Comparison of ENCODE assay signal across 9 mouse cellular contexts in genomic region chr1:119419151-119420105, GRCm38 (mm10). TPM values are rescaled to one million over a fixed set of nuclear protein-coding genes. Genes with fewer than 3 reads are reported as not detected.
DNase-seq lines count a peak whose midpoint lies in the region; ATAC-seq and TF ChIP-seq lines count a peak whose summit lies in the region.
"Had no signal": no experiment of that assay in that cellular context is flagged by ENCODE, and none has a peak within 500 bp of the region (broad histone marks: within the 10 kb centered on the region; RNA-seq: fewer than 3 reads in every experiment).

No protein-coding gene starts in this region.

- H3K9ac ChIP-seq in ES-Bruce4 (ENCODE audit: low read depth, poor library complexity, severe bottlenecking), result peak overlapping the region; percentile 93
- H3K9ac ChIP-seq in forebrain, embryonic 16.5 days (replicated peaks; ENCODE audit: low read depth, low read length), result peak overlapping the region; percentile 89
- peak overlapping the region; percentile 76; the same call in 1 of the 2 replicates for H3K9ac ChIP-seq in midbrain, embryonic 13.5 days (replicated peaks)
- H3K9ac ChIP-seq: liver, embryonic 15.5 days had no signal

- H3K27ac ChIP-seq in ES-Bruce4 (ENCODE audit: insufficient read depth, low read length), result no peak overlapping the region
- peak overlapping the region; percentile 88 for H3K27ac ChIP-seq in forebrain, embryonic 16.5 days (ENCODE audit: low read length)
- peak overlapping the region; percentile 51 for H3K27ac ChIP-seq in midbrain, embryonic 13.5 days
- H3K27ac ChIP-seq: liver, embryonic 15.5 days had no signal

- peak overlapping the region; percentile 86 for H3K4me2 ChIP-seq in forebrain, embryonic 16.5 days (ENCODE audit: low read length)
- H3K4me2 ChIP-seq in midbrain, embryonic 13.5 days (replicated peaks), result peak overlapping the region; percentile 99

- ATAC-seq in frontal cortex, adult (ENCODE audit: low TSS enrichment), result peak; percentile 30; the same call in 1 of the 2 replicates
- ATAC-seq in forebrain, embryonic 16.5 days, result 0 out of 2 replicates have a peak, but pooled peaks have one; percentile 4
- no peak for ATAC-seq in midbrain, embryonic 13.5 days
- ATAC-seq in cerebellum, adult (ENCODE audit: insufficient number of reproducible peaks, low FRiP score, low TSS enrichment), result no peak

- no peaks in the 10 kb centered on the region for H3K9me3 ChIP-seq in ES-Bruce4 (replicated peaks; ENCODE audit: control insufficient read depth, insufficient read depth, low read length, poor library complexity, severe bottlenecking)
- no peaks in the 10 kb centered on the region for H3K9me3 ChIP-seq in forebrain, embryonic 16.5 days (ENCODE audit: control insufficient read depth, low read length)
- H3K9me3 ChIP-seq in midbrain, embryonic 13.5 days, result no peaks in the 10 kb centered on the region
- H3K9me3 ChIP-seq: liver, embryonic 15.5 days had no signal

- TF ChIP-seq POLR2A in ES-Bruce4 (IDR thresholded peaks at IDR 0.05; ENCODE audit: insufficient read depth, low read length), result no peak

- peak overlapping the region; percentile 52 for H3K4me3 ChIP-seq in ES-Bruce4 (ENCODE audit: low read depth, low read length)
- H3K4me3 ChIP-seq in forebrain, embryonic 16.5 days (replicated peaks; ENCODE audit: low read length), result peak overlapping the region; percentile 68
- H3K4me3 ChIP-seq in midbrain, embryonic 13.5 days (replicated peaks), result peak overlapping the region; percentile 64

- WGBS in forebrain, embryonic 16.5 days, result under 1% methylated on average over 29 of the region's 29 CpGs
- WGBS in midbrain, embryonic 13.5 days, result under 1% methylated on average over 29 of the region's 29 CpGs

- TF ChIP-seq EP300 in ES-Bruce4 (IDR thresholded peaks at IDR 0.05; ENCODE audit: insufficient read depth, low read depth, low read length), result no peak

- no peak for TF ChIP-seq CTCF in ES-Bruce4 (IDR thresholded peaks at IDR 0.05; ENCODE audit: low read depth, low read length)

- H3K36me3 ChIP-seq in ES-Bruce4 (ENCODE audit: control insufficient read depth, insufficient read depth, low read length, poor library complexity, severe bottlenecking), result 0 out of 2 replicates have a peak, but pooled peaks cover 6% of the 10 kb centered on the region
- no peaks in the 10 kb centered on the region for H3K36me3 ChIP-seq in forebrain, embryonic 16.5 days (ENCODE audit: control insufficient read depth, insufficient read depth)
- no peaks in the 10 kb centered on the region for H3K36me3 ChIP-seq in midbrain, embryonic 13.5 days
- H3K36me3 ChIP-seq: liver, embryonic 15.5 days had no signal

- no peaks in the 10 kb centered on the region for H3K4me1 ChIP-seq in ES-Bruce4 (ENCODE audit: control insufficient read depth, insufficient read depth, low read length)
- H3K4me1 ChIP-seq in forebrain, embryonic 16.5 days (replicated peaks; ENCODE audit: control insufficient read depth, insufficient read depth, low read length), result peaks cover 48% of the 10 kb centered on the region
- H3K4me1 ChIP-seq in midbrain, embryonic 13.5 days (replicated peaks), result peaks cover 46% of the 10 kb centered on the region

- DNase-seq in frontal cortex, postnatal 25 days (ENCODE audit: low spot score in 2 of 2), result no peak
- no peak for DNase-seq in cerebellum, postnatal 4 days (ENCODE audit: low spot score in 2 of 2)
- no peak for DNase-seq in spleen, postnatal 10 days (ENCODE audit: low spot score in 2 of 2)

- H3K27me3 ChIP-seq in ES-Bruce4 (ENCODE audit: control insufficient read depth, insufficient read depth, low read length, poor library complexity, severe bottlenecking), result no peaks in the 10 kb centered on the region
- H3K27me3 ChIP-seq in forebrain, embryonic 16.5 days (replicated peaks; ENCODE audit: control insufficient read depth, insufficient read depth, low read length), result no peaks in the 10 kb centered on the region
- peaks cover 85% of the 10 kb centered on the region for H3K27me3 ChIP-seq in midbrain, embryonic 13.5 days

RNA-seq across cellular contexts. Expression of gene Inhbb, which starts 2.6 kb away (rescaled TPM):
- 1.2 and 1.9 TPM in 2 replicates for polyA plus RNA-seq in ES-Bruce4 (2011; ENCODE audit: insufficient read depth, insufficient read length, low read depth, missing spikeins)
- 5.9 and 7.4 TPM in 2 replicates for polyA plus RNA-seq in forebrain, embryonic 16.5 days (2015; fragmentation: Nextera tagmentation; extraction: Ambion mirVana)
- 1.2 and 1.6 TPM in 2 replicates for polyA plus RNA-seq in midbrain, embryonic 13.5 days (2015; fragmentation: Nextera tagmentation; extraction: Ambion mirVana)

Comparison
In these comparisons a context has a peak if more than half of its experiments do, and no peak if none do; other contexts are left out.
1. ATAC-seq: peak in frontal cortex, adult (single experiment) and forebrain, embryonic 16.5 days (single experiment); none in midbrain, embryonic 13.5 days (single experiment) and cerebellum, adult (single experiment).
2. Peak in every context shown above with its lines, with median percentiles within 50 percentile points of each other: H3K4me3 ChIP-seq and H3K9ac ChIP-seq.